Mouse (Mus musculus) cerebellum, postnatal 4 days (tissue): Measurements from ENCODE around the gene Parvg.
"Not testable (repeated sequence)": the region's sequence is repeated elsewhere in the genome, so short reads cannot be mapped to it uniquely, and the experiment has no call there.

Source experiments
- DNase-seq, 2 experiments: peaks; one replicate each; pipeline ENCODE4 v3.0.0; 2022; ENCODE audit warnings: low spot score in 2 of 2, mixed read lengths in 1 of 2

Gene Parvg

DNA sequence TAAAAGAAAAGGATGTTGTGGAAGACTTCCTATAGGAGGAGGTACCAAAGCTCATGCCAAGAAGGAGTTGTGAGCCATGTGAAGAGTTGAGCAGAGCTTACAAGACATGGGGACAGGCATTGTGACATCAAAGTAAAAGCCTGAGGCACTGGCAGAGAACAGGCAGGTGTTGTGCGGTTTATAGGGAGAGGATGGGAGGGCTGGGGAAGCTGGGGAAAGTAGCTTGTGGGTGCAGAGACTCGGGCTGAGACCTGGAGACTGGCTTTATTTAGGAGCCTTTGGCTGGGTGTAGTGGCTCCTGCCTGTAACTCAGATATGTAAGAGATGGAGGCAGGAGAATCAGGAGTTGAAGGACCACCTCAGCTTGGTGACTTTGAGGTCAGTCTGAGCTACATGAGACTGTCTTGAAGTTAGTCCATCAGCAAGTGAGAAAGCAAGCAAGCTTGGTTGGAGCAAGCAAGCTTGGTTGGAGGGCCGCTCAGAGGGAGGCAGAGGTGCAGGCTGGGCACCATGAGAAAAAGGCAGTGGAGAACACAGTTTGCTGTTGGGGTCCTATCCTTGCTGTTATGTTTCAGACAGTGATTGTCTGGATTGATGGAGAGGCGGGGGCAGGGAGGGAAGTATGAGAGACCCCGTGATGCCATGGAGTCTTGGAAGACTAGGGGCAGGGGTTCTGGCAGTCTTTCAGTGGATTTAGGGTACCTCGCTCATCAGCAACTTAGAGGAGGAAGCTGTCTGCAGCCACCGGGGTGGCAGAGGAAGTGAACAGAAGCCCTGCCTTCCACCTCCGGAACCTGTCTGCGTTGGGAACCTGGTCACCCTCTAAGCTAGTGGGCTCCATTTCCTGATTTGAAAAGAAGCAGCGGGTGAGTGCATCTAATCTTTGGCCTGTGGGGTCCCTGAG lies at the start of gene Parvg:
Gene Parvg, plus strand, starts transcription at position 61 of the 904 bp plus-strand sequence.
- no peak for DNase-seq

DNA sequence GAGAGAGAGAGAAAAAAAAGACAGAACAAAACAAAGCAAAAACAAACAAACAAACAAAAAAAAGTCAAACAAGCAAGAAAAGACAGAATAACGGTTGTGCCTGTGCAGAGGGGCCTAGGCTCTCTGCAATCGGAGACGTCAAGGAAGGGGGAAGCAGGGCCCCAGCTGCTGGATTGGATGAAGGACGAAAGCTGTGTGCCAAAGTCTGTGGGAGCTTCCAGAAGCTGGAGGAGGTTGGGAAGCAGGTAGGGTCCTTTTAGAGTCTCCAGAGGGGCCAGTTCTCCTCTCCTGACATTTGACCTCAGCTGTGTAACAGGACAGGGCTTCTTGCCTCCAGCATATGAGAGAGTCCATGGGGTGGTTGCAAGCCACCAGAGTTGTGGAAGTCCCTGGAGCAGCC lies 47.8 kb upstream of the Parvg start:
- no peak for DNase-seq

- no peak for DNase-seq
Observed at GRCm38 (mm10) chr15:84278091-84278490, 45.7 kb upstream of the Parvg start.

DNA sequence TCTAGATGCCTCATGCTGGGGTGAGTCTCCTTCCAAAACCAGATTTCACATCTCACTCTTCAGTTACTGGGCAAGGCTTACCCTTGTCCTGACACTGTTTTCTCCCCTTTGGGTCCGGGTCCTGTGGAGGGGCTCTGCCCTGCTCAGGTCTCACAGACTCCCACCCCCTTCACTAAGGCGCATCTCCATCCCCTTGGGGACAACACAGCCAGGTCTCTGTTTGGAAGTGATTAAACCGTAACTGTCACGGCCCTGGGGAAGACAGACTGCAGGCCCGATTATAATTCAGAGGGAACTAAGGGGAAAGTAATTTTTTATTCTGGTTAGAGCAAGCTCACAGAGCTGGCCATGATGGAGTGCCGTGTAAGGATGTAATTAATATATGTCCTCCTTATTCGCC lies 45.2 kb upstream of the Parvg start:
- DNase-seq = no peak

GRCm38 (mm10) chr15:84280309-84280708 lies 43.5 kb upstream of the Parvg start:
- DNase-seq = no peak

GRCm38 (mm10) chr15:84280712-84281347 lies 43.0 kb upstream of the Parvg start:
- no peak for DNase-seq

DNA sequence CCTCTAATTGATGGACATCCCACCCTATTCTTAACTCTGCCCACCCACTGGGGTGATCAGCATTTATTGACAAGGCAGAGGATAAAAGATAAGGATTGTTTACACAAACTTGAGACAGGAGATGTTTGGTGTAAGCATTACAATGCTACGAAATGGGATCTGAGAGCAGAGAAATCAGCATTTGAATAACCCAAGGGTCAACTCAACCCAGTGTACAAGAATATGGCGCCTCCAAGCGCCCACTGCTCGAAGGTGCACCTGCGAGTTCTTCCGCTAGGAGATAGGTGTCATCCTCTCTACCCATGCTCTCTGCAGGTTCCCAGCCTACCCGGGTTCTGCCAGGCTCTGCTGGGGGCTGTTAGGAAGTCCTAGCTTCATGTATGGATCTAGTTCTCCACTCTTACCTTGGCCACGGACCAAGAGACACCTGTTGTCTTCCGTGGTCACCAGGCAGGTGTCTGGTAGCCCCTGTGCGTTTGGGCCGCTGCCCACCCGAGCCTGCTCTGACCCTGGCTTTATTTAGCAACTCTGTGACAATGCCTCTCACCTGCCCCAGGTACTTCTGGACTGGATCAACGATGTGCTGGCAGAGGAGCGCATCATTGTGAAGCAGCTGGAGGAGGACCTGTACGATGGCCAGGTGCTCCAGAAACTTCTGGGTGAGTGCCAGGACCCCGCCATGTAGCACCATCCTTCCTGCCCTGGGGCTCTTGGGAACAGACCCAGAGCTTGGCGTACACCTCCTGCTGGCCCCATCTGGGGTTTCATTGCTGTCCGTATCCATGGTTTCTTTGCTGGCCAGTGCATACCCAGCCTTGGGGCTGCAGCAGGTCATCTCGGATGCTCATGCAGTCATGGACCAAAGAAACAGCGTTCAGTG lies 41.4 kb upstream of the Parvg start:
- DNase-seq = no peak

DNA sequence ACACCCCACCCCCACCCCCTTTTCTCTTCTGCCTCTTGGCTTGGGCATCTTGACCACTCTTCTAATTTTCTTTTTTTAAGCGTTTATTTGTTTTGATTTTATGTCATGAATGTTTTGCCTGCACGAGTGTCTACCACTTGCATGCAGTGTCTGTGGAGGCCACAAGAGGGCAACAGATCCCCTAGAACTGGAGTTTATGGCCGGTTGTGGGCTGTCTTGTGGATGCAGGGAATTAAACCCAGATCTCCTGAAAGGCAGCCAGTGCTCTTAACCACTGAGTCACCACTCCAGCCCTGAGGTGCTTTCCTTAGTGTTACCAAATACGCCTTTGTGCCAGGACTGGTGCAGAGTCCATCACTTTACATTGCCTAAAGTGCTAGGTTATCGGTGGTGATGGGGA lies 39.8 kb upstream of the Parvg start:
- peak in 1 of 2 experiments; percentile 39 for DNase-seq

- no peak for DNase-seq
Observed at GRCm38 (mm10) chr15:84285453-84285852, 38.4 kb upstream of the Parvg start.

- not testable (repeated sequence) for DNase-seq
Observed at GRCm38 (mm10) chr15:84288953-84289352, 34.9 kb upstream of the Parvg start.

GRCm38 (mm10) chr15:84291097-84291496 lies 32.7 kb upstream of the Parvg start:
- DNase-seq = no peak

- no peak for DNase-seq
Observed at GRCm38 (mm10) chr15:84293590-84293989, 30.2 kb upstream of the Parvg start.

DNA sequence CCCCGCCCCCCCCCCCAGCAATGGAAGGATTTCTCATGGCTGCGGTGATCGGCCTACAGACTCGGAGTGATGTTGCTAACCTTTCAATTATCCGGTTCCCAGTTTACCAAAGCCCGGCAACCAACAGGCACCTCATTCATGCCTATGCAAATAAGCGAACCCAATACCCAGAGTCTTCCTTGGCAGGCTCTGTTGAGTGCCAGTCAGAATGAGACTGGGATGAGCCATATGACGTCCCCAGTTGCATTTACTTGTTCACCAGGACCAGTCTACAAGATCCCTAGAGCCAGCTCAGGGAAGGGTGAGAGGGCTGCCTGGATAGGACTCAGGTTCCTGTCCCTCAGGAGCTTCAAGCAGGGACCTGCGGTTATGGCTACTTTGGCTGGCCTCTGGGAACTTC lies 29.4 kb upstream of the Parvg start:
- no peak for DNase-seq

- DNase-seq = no peak
Observed at GRCm38 (mm10) chr15:84295225-84295624, 28.6 kb upstream of the Parvg start.

DNA sequence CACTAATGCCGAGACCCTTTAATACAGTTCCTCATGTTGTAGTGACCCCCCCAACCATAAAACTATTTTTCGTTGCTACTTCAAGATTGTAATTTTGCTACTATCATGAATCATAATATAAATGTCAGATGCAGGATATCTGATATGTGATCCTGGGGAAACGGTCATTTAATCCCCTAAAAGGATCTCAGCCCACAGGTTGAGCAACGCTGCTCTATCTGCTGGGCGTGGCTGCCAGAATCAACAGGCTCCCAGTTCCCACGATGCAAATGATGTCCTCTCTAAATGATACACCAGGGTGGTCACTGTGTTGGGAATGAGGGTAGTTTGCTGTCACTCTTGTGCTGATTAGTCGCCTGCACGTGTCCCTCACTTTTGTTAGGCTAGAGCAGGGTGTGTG lies 26.4 kb upstream of the Parvg start:
- no peak for DNase-seq

DNA sequence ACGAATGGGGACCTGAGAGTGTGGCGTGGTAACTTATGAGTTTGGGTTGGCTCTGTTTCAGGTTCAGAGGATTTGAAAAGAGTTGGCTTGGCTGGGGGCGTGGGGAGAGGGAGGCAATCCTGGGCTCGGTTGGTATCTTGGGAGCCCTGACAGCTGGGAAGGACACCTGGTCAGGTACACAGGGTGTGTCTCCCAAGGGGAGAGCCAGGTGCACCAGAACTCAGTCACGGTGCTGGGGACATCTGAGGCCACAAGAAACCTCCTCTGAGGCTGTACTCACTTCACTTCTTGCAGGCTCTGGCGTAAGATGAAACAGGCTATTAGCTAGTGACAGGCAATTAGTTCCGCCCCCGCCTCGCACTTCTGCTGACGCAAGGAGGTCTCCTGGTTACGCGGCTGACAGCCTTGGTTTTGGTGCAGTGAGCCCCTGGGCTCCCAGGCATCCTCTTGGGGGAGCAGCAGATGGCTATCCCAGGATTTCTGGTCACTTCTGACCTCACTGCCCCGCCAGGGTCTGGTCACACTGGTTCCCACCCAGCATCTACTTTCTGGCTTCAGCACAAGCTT lies 24.9 kb upstream of the Parvg start:
- DNase-seq = peak in 1 of 2 experiments; percentile 38

- DNase-seq = no peak
Observed at GRCm38 (mm10) chr15:84299662-84300333, 24.0 kb upstream of the Parvg start.

DNA sequence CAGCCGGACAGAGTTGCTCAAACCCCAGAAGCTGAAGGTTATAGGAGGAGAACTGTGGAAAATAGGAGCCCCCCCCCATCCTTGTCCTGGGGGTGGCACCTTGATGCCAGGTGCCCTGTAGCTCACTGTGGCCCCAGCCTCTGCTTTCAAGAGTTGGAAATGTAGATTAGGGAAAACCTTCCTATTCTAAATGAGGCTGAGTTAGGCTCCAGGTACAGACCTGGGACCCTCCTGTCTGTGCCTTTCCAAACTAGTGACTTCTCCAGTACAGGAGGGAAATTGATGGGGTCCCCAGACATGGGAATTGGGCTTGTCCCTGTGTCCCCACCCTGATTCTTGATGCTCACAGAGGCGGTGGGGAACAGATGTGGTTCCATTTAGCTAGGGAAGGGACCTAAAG lies 23.2 kb upstream of the Parvg start:
- DNase-seq = no peak

DNA sequence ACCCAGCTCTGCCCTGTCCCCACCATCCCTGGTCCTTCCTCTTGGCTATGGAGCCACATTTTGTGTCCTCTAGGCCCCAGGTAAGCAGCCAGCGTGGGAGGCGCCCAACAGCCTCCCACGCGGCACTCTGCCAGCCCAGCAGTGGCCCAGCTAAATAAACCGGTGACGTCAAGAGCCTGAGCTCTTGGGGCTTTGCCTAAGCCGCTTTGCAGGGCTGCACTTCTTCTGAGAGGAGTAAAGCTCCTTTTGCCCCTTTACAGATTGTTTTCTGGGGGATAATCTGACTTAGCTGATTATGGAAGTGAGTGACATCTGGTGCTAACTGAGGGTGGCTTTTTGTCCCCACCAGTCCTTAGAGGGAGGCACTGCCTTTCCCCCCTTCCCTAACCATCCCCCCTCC lies 22.8 kb upstream of the Parvg start:
- DNase-seq = peak in 1 of 2 experiments; percentile 39

DNA sequence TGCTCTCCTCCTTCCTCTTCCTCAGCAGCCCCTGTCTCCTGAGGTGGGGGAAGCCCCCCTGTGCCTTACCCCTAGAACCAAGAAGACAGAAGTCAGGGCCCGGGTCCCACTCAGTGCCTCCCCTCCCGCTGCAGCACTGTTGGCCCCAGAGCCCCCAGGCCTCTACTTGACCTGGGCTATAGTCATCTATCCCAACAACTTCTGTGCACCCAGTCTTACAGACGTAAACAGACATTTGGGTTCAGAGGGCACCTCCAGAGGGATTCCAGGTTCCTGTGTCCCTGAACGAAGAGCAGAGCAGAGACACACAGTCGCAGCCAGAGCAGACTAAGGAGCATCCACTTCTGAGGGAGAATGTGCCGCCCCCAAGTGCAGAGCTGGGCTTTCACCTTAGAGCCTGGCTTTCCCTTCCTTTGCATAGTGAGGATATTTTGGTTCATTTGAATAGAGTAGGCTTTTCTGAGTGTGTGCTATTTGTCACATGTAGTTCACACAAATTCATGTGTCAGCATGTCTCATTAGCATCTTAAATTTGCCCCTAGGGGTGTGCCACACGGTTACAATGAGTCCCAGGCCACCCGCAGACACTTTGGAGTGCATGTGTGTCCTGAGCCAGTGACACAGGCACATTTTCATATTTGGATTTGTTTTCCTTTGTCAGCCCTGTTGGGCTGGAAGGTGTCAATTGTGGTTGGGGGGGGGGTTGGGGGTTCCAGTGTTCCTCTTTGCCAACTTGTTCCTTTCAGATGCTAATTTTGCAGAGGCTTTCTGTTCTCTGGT lies 22.0 kb upstream of the Parvg start:
- DNase-seq = no peak
